Mouse (Mus musculus): ENCODE data around the gene Gfra1. TPM values are rescaled to one million over a fixed set of nuclear protein-coding genes. Genes with fewer than 3 reads are reported as not detected.

Gene Gfra1
- polyA plus RNA-seq, 1 experiment from 2014 or later, result 10.7 TPM

DNA sequence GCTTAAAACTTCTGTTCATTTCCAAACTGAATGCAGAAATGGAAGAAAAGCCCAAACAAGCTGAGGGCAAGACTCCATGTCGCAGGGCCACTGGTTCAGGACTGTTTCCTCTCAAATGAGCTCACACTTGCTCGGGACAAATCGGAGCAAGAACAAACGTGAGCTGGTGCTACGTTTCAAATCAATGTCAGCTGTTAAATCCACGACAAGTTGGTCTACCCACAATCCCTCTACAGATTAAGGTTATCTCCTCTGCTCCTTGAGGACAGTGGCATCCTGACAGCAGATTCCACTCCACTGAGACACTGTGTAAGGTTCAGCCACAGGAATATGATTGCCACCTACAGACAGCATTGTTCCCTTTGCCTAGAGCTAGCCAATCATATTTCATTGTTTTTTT lies 4.4 kb downstream of the Gfra1 start:
- H3K36me3 ChIP-seq (ENCODE audit: control insufficient read depth, insufficient read depth, low read length), result 0 out of 2 replicates have a peak, but pooled peaks cover 2% of the 10 kb centered on the region
- DNase-seq (ENCODE audit: low spot score) (no peak), ATAC-seq (replicated peaks; ENCODE audit: low FRiP score) (no peak)
- no peak overlapping the region for H3K9ac ChIP-seq (ENCODE audit: low read depth, low read length)
- peaks cover 46% of the 10 kb centered on the region for H3K27me3 ChIP-seq (replicated peaks; ENCODE audit: control insufficient read depth, insufficient read depth, low read length)
- H3K4me3 ChIP-seq (ENCODE audit: low read depth, low read length), result no peak overlapping the region
- peaks cover 3% of the 10 kb centered on the region; the same call in 1 of the 2 replicates for H3K4me1 ChIP-seq (replicated peaks; ENCODE audit: control insufficient read depth, insufficient read depth, low read length)
- no peaks in the 10 kb centered on the region for H3K9me3 ChIP-seq (ENCODE audit: control insufficient read depth, low read length)
- WGBS, result 50% methylated on average over 6 of the region's 6 CpGs
- H3K4me2 ChIP-seq, result no peak overlapping the region
- H3K27ac ChIP-seq (ENCODE audit: low read depth, low read length), result no peak overlapping the region

DNA sequence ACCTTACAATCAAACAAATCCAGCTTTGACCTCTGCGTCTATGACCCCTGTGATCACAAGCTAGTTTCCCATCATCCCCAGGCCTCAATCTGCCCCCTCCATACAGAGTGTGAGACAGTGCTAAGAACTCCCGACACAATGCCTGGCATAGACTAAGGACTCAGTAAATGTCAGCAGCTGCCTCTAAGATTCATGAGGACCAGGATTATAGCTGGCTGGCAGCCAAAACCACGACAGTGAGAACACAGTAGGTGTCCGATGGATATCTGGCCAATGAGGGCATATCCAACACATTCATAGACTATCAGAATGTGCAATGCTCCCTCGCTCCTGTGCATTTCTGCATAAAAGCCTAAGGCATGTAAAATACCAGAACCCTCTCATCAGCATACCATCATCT lies 5.0 kb downstream of the Gfra1 start:
- Histone ChIP-seq H3K4me3 (ENCODE audit: low read depth, low read length) (no peak overlapping the region), H3K36me3 (ENCODE audit: control insufficient read depth, insufficient read depth, low read length) (0 out of 2 replicates have a peak, but pooled peaks cover 2% of the 10 kb centered on the region), H3K27me3 (replicated peaks; ENCODE audit: control insufficient read depth, insufficient read depth, low read length) (peaks cover 40% of the 10 kb centered on the region), H3K9ac (ENCODE audit: low read depth, low read length) (no peak overlapping the region), H3K9me3 (ENCODE audit: control insufficient read depth, low read length) (no peaks in the 10 kb centered on the region), H3K4me2 (no peak overlapping the region), H3K27ac (ENCODE audit: low read depth, low read length) (no peak overlapping the region), H3K4me1 (replicated peaks; ENCODE audit: control insufficient read depth, insufficient read depth, low read length) (peaks cover 3% of the 10 kb centered on the region; the same call in 1 of the 2 replicates)
- DNase-seq (ENCODE audit: low spot score) (no peak), ATAC-seq (replicated peaks; ENCODE audit: low FRiP score) (no peak)
- 61% methylated on average over 5 of the region's 5 CpGs for WGBS

GRCm38 (mm10) chr19:58442785-58443732 lies 12.7 kb downstream of the Gfra1 start:
- 67% methylated on average over 10 of the region's 10 CpGs for WGBS
- Histone ChIP-seq H3K4me2 (no peak overlapping the region), H3K4me3 (ENCODE audit: low read depth, low read length) (no peak overlapping the region)

DNA sequence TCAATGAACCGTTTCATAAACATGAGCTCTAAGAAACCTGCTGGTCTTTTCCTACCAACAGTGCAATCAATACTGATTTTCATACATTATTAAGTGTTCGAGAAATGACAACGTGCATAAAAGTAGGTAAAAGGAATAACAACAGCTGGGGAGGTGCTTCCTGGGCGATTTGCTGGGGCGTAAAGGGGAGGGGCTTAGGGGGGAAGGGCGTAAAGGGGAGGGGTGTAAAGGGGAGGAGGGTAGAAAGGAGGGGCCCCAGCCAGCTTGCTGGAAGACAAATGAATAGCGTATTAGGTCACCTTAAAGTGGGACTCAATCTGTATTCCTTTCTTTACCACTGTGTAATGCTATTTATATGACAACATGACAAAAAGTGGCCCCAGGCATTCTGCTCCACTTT lies 13.9 kb downstream of the Gfra1 start:
- no peaks in the 10 kb centered on the region for H3K9me3 ChIP-seq (ENCODE audit: control insufficient read depth, low read length)
- H3K4me2 ChIP-seq, result no peak overlapping the region
- 55% methylated on average over 7 of the region's 7 CpGs for WGBS
- H3K4me1 ChIP-seq (replicated peaks; ENCODE audit: control insufficient read depth, insufficient read depth, low read length), result no peaks in the 10 kb centered on the region
- ATAC-seq (replicated peaks; ENCODE audit: low FRiP score) (no peak), DNase-seq (ENCODE audit: low spot score) (no peak)
- no peak overlapping the region for H3K4me3 ChIP-seq (ENCODE audit: low read depth, low read length)
- no peaks in the 10 kb centered on the region for H3K36me3 ChIP-seq (ENCODE audit: control insufficient read depth, insufficient read depth, low read length)
- no peak overlapping the region for H3K27ac ChIP-seq (ENCODE audit: low read depth, low read length)
- H3K27me3 ChIP-seq (replicated peaks; ENCODE audit: control insufficient read depth, insufficient read depth, low read length), result no peaks in the 10 kb centered on the region
- H3K9ac ChIP-seq (ENCODE audit: low read depth, low read length), result no peak overlapping the region

More at GRCm38 (mm10) chr19:58442785-58443732, 12.7 kb downstream of the Gfra1 start:
- no peak for ATAC-seq (replicated peaks; ENCODE audit: low FRiP score)
- DNase-seq (ENCODE audit: low spot score), result no peak
- no peaks in the 10 kb centered on the region for H3K4me1 ChIP-seq (replicated peaks; ENCODE audit: control insufficient read depth, insufficient read depth, low read length)
- no peaks in the 10 kb centered on the region for H3K27me3 ChIP-seq (replicated peaks; ENCODE audit: control insufficient read depth, insufficient read depth, low read length)
- H3K27ac ChIP-seq (ENCODE audit: low read depth, low read length), result no peak overlapping the region
- H3K9me3 ChIP-seq (ENCODE audit: control insufficient read depth, low read length), result no peaks in the 10 kb centered on the region
- H3K36me3 ChIP-seq (ENCODE audit: control insufficient read depth, insufficient read depth, low read length), result no peaks in the 10 kb centered on the region
- no peak overlapping the region for H3K9ac ChIP-seq (ENCODE audit: low read depth, low read length)

DNA sequence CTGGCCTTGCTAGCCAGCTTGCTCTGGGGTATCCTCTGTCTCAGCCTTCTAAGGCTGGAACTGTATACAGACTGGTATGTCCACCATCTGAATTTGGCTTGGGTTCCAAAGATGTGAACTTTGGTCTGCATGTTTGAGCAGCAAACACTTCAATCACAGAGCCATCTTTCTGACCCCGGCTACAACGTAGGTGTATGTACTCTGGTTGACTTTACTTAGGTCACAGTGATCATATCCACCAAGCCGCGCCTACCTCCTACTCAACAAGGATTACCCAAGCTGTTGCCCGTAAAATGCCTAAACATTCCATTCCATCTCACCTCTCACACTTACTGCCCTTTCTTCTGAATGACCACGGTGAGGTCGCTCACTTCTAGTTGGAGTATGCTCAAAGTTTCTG lies 14.5 kb downstream of the Gfra1 start:
- Histone ChIP-seq H3K27ac (ENCODE audit: low read depth, low read length) (no peak overlapping the region), H3K4me3 (ENCODE audit: low read depth, low read length) (no peak overlapping the region), H3K9ac (ENCODE audit: low read depth, low read length) (no peak overlapping the region), H3K36me3 (ENCODE audit: control insufficient read depth, insufficient read depth, low read length) (no peaks in the 10 kb centered on the region), H3K27me3 (replicated peaks; ENCODE audit: control insufficient read depth, insufficient read depth, low read length) (no peaks in the 10 kb centered on the region), H3K4me2 (no peak overlapping the region), H3K4me1 (replicated peaks; ENCODE audit: control insufficient read depth, insufficient read depth, low read length) (no peaks in the 10 kb centered on the region; the same call in 1 of the 2 replicates), H3K9me3 (ENCODE audit: control insufficient read depth, low read length) (no peaks in the 10 kb centered on the region)
- 79% methylated on average over 7 of the region's 7 CpGs for WGBS
- ATAC-seq (replicated peaks; ENCODE audit: low FRiP score), result no peak
- no peak for DNase-seq (ENCODE audit: low spot score)

- Histone ChIP-seq H3K4me1 (replicated peaks; ENCODE audit: control insufficient read depth, insufficient read depth, low read length) (peaks cover 7% of the 10 kb centered on the region), H3K4me3 (ENCODE audit: low read depth, low read length) (no peak overlapping the region), H3K9me3 (ENCODE audit: control insufficient read depth, low read length) (no peaks in the 10 kb centered on the region), H3K9ac (ENCODE audit: low read depth, low read length) (no peak overlapping the region), H3K27me3 (replicated peaks; ENCODE audit: control insufficient read depth, insufficient read depth, low read length) (no peaks in the 10 kb centered on the region), H3K4me2 (no peak overlapping the region), H3K36me3 (ENCODE audit: control insufficient read depth, insufficient read depth, low read length) (no peaks in the 10 kb centered on the region), H3K27ac (ENCODE audit: low read depth, low read length) (no peak overlapping the region)
- WGBS, result 64% methylated on average over 4 of the region's 4 CpGs
- no peak for DNase-seq (ENCODE audit: low spot score)
- no peak for ATAC-seq (replicated peaks; ENCODE audit: low FRiP score)
Observed at GRCm38 (mm10) chr19:58438762-58439161, 16.9 kb downstream of the Gfra1 start.

GRCm38 (mm10) chr19:58437441-58438071 lies 18.2 kb downstream of the Gfra1 start:
- peaks cover 7% of the 10 kb centered on the region for H3K4me1 ChIP-seq (replicated peaks; ENCODE audit: control insufficient read depth, insufficient read depth, low read length)
- DNase-seq (ENCODE audit: low spot score) (no peak), ATAC-seq (replicated peaks; ENCODE audit: low FRiP score) (no peak)
- no peaks in the 10 kb centered on the region for H3K9me3 ChIP-seq (ENCODE audit: control insufficient read depth, low read length)
- no peak overlapping the region for H3K4me2 ChIP-seq
- H3K27ac ChIP-seq (ENCODE audit: low read depth, low read length), result no peak overlapping the region
- H3K4me3 ChIP-seq (ENCODE audit: low read depth, low read length), result no peak overlapping the region
- no peak overlapping the region for H3K9ac ChIP-seq (ENCODE audit: low read depth, low read length)
- no peaks in the 10 kb centered on the region for H3K27me3 ChIP-seq (replicated peaks; ENCODE audit: control insufficient read depth, insufficient read depth, low read length)
- WGBS, result 80% methylated on average over 10 of the region's 10 CpGs
- no peaks in the 10 kb centered on the region for H3K36me3 ChIP-seq (ENCODE audit: control insufficient read depth, insufficient read depth, low read length)

DNA sequence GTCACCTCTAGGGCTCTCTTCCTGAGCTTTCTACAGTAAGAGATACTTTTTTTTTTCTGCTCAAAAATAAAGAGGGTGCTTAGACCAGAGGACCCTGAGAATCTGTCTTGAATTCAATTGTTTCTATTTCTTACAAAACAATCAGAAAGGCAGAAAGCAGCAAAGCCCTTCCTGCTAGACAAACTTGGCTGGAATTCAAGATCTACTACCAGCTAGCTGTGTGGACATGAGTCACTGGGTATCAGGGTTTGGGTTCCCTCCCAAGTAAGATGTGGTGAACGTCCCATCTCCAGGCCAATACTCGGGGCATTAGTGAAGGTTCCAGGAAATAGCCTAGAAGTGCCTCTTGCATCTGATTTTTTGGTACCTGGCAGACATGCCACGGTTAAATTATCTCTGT lies 18.8 kb downstream of the Gfra1 start:
- Histone ChIP-seq H3K27me3 (replicated peaks; ENCODE audit: control insufficient read depth, insufficient read depth, low read length) (no peaks in the 10 kb centered on the region), H3K4me1 (replicated peaks; ENCODE audit: control insufficient read depth, insufficient read depth, low read length) (peaks cover 7% of the 10 kb centered on the region), H3K9ac (ENCODE audit: low read depth, low read length) (no peak overlapping the region), H3K4me3 (ENCODE audit: low read depth, low read length) (no peak overlapping the region), H3K9me3 (ENCODE audit: control insufficient read depth, low read length) (no peaks in the 10 kb centered on the region), H3K4me2 (no peak overlapping the region), H3K36me3 (ENCODE audit: control insufficient read depth, insufficient read depth, low read length) (no peaks in the 10 kb centered on the region), H3K27ac (ENCODE audit: low read depth, low read length) (no peak overlapping the region)
- 66% methylated on average over 3 of the region's 3 CpGs for WGBS
- ATAC-seq (replicated peaks; ENCODE audit: low FRiP score) (no peak), DNase-seq (ENCODE audit: low spot score) (no peak)
